Mouse (Mus musculus) spleen, postnatal 36 days (tissue): Measurements from ENCODE around the gene Fstl5.

Source experiments
- DNase-seq, 2 experiments: peaks; one replicate each; pipeline ENCODE4 v3.0.0; 2022; ENCODE audit warnings: low spot score in 2 of 2, mixed read lengths in 1 of 2

Fstl5 gene

DNA sequence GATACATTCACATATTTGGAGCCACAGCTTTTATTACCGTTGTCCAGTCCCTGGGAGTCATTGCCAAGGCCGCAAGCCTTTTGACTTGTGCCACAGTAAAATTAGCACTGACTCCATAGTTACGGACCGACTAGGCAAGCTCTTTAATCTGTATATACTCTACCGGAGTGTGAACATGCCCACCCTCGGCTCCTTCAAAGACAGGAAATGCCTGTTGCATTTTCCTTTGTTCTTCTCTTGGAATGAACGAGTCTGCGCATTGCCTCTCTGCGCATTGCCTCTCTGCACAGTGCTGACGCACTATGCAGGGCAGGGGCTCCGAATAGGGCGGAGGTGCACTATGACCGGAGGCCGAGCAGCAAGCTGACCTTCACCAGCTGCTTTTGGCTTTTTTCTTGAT, 434.7 kb downstream of the Fstl5 start:
- no peak for DNase-seq

DNA sequence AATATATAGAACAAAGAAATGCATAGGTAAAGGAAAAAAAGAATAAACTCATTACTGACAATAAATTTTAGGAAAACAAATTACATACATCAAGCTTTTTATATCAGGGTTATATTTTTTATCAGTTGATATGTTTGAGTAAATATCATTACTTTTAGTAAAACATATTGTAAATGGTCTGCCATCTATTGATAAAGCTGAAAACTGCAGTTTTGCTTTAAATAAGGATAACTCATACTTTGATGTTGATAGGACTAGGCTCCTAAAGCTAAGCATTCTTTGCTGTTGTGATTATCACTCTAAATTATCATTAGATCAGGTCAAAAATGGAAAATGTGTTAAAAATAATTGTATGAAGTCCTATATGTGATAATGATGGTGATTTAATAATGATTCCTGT, 493.3 kb downstream of the Fstl5 start:
- DNase-seq: no peak

DNA sequence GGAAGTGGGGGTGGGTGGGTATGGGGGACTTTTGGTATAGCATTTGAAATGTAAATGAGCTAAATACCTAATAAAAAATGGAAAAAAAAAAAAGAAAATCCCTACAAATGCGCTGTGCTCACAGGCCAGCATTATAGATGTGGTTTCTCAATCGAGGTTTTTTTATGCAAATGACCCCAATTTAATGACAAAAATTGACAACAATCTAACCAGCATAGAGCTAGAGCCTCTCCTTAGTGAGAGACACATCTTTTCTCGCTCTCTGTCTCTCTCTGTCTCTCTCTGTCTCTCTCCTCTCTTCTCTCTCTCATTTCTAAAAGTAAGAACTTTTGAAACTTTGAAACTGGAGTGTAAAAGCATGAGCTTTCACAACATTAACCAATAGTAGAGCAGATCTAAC, 498.4 kb downstream of the Fstl5 start:
- no peak for DNase-seq

DNA sequence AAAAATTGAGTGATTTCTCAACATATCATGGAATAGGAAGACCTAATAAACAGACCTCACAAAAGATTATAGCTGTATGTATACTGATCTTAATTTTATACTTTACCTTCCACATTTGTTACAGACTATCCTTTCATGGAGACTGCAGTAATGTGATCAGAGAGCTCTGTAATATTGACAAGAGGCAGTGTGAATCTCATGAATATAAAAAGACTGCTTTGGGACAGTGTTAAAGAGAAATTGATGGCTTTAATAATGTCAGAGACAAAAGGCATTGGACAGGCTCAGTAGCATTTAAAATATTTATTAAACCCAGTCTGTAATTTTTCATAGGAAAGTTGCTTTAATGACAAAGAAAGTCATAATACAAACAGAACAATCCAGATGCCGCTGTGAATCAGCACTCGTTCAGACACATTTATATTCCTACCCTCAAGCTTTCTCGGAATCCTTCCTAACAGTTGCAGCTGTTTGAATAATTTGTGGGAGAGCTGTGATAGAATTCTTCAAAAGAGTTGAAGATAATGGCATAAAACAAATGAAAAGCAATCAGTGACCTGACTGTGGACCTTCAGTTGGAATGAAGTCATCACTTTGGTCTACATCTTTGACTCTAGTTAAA, 499.0 kb downstream of the Fstl5 start:
- no peak for DNase-seq

DNA sequence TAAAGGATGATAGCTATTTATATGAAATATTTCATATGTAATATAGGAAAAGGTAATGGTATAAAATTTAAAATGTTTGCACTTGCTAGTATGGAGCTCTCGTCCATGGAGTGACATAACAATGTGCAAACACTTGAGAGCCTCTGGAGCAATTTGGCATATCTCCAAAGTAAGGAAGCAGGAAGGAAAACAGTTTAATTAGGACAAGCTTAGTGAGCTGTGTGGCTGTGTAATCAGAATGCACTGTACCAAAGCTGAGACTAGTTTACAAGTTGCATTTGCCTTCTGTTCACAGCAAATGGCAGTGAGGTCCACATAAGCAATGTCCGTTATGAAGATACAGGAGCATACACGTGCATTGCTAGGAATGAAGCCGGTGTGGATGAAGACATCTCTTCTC, 519.1 kb downstream of the Fstl5 start:
- DNase-seq: no peak

DNA sequence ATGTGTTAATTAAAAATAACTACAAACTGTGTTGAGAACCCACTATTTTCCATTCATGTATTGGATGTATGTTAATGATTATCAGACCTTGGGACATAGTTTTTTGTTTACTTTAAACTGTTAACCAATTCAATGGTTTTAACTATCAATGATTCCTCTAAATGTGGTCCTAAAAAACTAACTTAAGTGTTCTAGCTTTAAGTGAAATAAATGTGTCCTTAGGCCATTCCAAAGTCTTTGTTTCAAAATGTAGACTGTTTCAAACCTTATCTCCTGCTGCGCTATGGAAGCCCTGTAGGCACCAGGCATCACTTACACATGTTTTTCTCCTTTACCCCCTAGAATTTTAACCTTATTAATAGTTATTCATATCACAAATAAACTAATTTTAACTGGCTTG, 546.0 kb downstream of the Fstl5 start:
- DNase-seq: no peak

DNA sequence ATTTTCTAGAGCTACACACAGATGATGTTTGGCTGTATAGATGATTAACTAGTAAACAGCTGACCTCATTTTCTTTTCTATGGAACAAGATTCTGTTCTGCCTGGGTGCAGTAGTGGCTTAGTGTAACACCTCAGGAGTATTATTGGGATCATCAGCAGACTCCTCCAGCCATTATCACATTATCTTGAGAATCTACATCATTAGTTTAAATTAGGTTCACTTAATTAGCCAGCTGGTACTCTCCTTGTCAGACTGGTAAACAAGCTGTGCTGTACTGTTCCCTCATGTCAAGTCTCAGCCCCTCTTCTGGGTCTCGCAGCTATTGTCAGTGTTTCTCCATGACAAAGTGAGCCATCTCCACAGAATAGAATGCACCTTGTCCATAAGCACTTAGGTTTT, 580.2 kb downstream of the Fstl5 start:
- DNase-seq: no peak

DNA sequence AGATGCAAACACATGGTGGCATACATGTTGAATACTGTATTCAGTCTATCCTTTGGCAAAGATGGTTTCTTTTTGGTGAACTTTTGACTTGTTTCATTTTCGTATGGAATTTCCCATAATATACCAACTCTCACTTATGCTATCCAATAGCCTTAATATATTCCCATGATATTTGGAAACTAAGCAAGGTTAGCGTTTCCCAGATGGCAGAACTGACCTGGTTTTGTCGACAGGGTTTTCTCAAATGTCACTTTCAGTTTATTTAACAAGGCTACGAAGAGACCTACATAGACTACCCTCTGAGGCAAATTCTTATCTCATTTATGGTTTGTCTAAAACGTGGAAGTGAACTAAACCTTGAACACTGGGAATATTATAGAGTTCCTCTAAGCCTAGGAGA, 596.8 kb downstream of the Fstl5 start:
- no peak for DNase-seq

DNA sequence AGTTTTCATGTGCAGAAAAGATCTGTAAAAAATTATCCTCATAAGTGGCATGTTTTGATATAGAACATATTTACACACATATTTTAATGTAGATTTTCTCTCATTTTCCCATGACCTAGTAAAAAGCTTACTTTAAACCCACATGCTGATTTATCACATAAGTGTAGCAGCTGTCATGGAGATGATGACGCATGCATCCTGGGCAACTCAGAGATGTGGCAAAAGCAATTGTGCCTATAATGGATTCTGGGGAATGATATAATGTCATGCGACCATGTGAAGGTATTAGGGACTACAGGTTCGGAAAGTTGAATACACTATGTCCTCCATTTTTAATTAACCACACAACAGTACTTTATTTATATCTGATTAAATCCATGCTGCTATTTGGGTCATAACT, 601.9 kb downstream of the Fstl5 start:
- no peak for DNase-seq

DNA sequence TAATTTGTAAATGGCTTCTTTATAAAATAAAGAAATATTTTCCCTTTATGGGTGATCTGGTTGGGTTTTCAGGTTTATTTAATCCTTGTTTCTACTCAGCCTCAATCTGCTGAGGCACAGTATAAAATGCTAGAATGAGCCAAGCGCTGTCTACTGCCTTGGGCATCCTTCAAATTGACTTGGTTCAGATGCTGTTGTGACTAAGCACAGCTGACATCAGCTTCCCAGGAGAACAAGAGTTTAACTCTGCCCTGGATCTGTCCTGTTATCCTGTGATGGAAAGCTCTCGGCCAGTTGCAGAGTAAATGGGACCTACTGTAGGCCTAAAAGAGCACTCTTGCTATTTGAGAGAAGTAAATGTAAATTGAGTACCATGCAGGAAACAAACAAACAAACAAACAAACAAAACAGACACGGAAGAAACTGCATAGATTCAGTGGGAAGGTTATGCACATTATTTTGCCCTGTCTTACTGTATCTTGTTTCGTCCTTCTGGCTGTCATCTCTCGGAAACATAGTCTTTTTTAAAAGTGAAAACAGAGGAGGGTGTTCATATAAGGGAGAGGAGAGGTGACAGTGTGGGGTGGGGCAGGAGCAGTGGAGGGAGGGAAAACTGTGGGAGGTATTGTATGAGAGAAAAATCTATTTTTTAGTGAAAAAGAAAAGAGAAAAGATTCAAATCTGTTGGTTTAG, 605.9 kb downstream of the Fstl5 start:
- no peak for DNase-seq

DNA sequence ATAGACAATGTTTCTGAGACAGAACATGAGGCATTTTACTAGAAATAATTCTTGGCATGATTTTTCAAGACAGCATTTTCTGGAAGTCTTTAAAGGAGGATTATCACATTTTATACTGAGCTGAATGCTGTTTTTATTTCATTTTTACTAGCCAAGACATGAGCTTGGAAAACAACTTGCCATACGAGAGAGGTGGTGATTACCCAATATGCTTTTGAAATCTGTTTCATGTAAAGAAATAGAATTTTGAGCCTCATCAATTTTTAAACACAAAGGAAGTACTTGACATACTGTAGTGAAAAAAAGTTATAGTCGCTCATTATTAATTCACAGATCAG, 606.4 kb downstream of the Fstl5 start:
- no peak for DNase-seq

DNA sequence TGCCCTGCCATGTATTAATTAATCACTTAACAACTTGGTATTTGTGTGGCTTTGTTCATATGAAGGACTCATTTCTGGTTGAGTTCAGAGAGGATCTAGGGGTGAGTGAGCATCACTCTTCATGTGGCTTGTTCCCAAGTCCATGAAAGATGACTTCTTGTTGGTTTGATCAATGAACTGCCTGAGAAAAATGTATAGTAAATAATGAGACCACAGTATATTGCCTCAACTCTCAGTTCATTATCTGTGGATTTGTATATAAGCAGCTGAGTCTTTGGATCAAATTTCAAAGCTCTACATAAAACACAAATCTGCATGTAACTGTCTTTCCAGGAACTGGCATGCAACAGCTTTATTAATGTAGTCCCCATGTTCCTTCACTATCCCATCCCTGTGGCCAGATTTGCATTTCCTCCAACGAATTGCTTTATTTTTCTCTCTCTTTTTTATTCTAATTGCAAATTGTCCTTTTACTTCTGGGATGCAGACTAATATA, 623.1 kb downstream of the Fstl5 start:
- no peak for DNase-seq

DNA sequence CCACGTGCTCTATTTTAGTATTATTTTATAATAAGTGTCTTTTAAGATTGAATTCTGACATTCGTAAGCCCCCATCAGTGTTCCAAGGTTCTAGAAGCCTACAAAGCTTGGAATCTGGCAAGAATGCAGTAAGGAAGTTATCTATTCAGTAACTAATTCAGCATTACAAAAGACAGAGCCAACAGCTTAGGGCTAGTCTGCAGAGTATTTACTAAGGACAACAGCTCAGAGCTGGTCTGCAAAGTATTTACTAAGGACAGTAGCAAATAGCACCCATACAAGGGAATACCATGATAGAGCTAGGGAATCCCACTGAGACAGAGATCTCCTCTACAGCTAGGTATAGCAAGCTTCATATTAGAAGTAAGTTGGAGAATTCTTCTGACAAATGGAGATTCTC, 665.2 kb downstream of the Fstl5 start:
- DNase-seq: no peak
